Mouse (Mus musculus) megakaryocyte, embryonic 14.5 days (primary cell): ENCODE results near the gene Pkp3. TPM values are rescaled to one million over a fixed set of nuclear protein-coding genes. Genes with fewer than 3 reads are reported as not detected.
A peak's percentile ranks its signal among the peaks of the same experiment; 100 is the strongest.

Experiments used
- H3K27me3 ChIP-seq: replicated peaks from 2 replicates; pipeline ENCODE3; 2012; ENCODE audit warnings: inconsistent platforms
- H3K36me3 ChIP-seq: replicated peaks from 2 replicates; pipeline ENCODE3; 2012; ENCODE audit warnings: low read length, inconsistent platforms, mixed read lengths
- H3K4me1 ChIP-seq: 2 replicates; pipeline ENCODE4 v1.6.1; 2012; ENCODE audit warnings: inconsistent platforms
- H3K4me3 ChIP-seq: replicated peaks from 2 replicates; pipeline ENCODE3; 2012; ENCODE audit warnings: moderate library complexity, mild to moderate bottlenecking, inconsistent platforms
- H3K9me3 ChIP-seq: 2 replicates; pipeline ENCODE4 v1.6.1; 2012; ENCODE audit warnings: inconsistent platforms
- FLI1 ChIP-seq: IDR thresholded peaks from 2 replicates; pipeline ENCODE4 v1.6.1; 2012; ENCODE audit warnings: low read length, inconsistent platforms, mixed read lengths
- GATA1 ChIP-seq: IDR thresholded peaks from 3 replicates; pipeline ENCODE4 v1.6.1; 2012; ENCODE audit warnings: mixed read lengths, low read length, inconsistent platforms, borderline replicate concordance
- polyA plus RNA-seq: library from polyadenylated mRNA; stranded (reverse); fragments of >175 nt; gene quantifications from 2 replicates; pipeline ENCODE4 v1.2.3, GENCODE M21; 2012; ENCODE audit warnings: low replicate concordance; ENCODE audit not compliant: insufficient read depth

Pkp3 gene
- polyA plus RNA-seq, 1 experiment: 3.0 TPM

DNA sequence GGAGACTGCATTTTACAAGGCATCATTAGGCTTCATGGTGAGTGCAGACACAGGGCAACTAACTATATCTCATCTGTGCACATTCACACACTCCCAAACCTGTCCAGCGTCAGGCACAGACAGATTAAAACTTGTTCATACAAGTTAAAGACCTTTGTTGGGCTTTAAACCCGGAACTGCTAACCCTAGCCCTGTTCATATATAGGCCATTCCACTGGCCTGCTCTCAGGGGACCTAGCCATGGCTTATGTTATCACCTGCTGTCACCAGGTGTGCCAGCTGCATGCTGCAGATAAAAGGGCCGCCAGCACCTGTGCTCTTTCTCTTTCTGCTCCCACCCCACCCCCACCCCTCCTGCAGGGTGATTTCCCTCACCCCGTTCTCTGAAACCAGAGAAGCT, 35.5 kb upstream of the Pkp3 start:
- Histone ChIP-seq H3K27me3 (no peaks in the 10 kb centered on the region), H3K36me3 (peaks cover 4% of the 10 kb centered on the region), H3K4me3 (no peak overlapping the region), H3K9me3 (peaks cover 7% of the 10 kb centered on the region; the same call in 1 of the 2 replicates), H3K4me1 (peaks cover 86% of the 10 kb centered on the region)
- TF ChIP-seq FLI1 (no peak), GATA1 (no peak)

- Histone ChIP-seq H3K4me3 (peak overlapping the region; percentile 92), H3K27me3 (no peaks in the 10 kb centered on the region), H3K4me1 (peaks cover 76% of the 10 kb centered on the region), H3K9me3 (no peaks in the 10 kb centered on the region), H3K36me3 (no peaks in the 10 kb centered on the region)
- TF ChIP-seq FLI1 (no peak), GATA1 (peak; percentile 98)
These were observed 31.0 kb upstream of the Pkp3 start for GRCm38 (mm10) chr7:141046931-141047580.

DNA sequence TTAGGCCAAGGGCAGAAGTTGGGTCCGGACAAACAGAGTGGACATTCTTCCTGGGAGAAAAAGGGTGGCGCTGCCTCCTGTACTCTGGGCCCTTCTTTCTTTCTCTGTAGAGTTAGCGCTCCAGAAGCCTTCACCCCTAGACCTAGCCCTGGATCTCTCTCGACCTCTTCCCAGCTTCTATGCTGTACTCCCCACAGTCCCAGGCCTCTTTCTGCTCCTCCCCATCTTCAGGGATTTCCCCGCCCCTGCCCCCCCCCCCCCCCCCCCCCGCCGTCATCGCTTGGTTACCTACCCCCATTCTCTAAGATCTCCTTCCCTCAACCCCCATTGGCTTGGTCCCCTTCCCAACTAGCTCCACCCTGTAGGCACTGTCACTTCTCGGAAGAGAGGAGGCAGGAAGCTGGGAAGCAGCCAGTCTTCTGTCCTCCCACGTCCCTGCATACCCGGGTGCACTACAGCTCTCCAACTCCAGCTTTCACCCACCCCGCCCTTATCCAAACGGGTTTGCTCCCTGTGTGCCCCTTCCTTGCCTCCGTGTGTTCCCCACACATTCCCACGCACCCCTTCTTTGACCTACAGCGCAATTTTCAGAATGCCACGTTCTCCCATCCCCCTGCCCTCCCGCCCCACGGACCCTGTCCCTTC, 30.3 kb upstream of the Pkp3 start:
- Histone ChIP-seq H3K4me1 (peaks cover 73% of the 10 kb centered on the region), H3K27me3 (no peaks in the 10 kb centered on the region)
- TF ChIP-seq GATA1: no peak
- TF ChIP-seq FLI1: no peak

GRCm38 (mm10) chr7:141048226-141049218, 29.5 kb upstream of the Pkp3 start:
- Histone ChIP-seq H3K36me3 (no peaks in the 10 kb centered on the region), H3K9me3 (no peaks in the 10 kb centered on the region), H3K4me3 (peak overlapping the region; percentile 92), H3K27me3 (no peaks in the 10 kb centered on the region), H3K4me1 (peaks cover 70% of the 10 kb centered on the region)
- no peak; the same call in 2 of the 3 replicates for TF ChIP-seq GATA1
- TF ChIP-seq FLI1: no peak

More for the DNA sequence above, 30.3 kb upstream of the Pkp3 start:
- Histone ChIP-seq H3K9me3 (no peaks in the 10 kb centered on the region), H3K4me3 (peak overlapping the region; percentile 92), H3K36me3 (no peaks in the 10 kb centered on the region)

DNA sequence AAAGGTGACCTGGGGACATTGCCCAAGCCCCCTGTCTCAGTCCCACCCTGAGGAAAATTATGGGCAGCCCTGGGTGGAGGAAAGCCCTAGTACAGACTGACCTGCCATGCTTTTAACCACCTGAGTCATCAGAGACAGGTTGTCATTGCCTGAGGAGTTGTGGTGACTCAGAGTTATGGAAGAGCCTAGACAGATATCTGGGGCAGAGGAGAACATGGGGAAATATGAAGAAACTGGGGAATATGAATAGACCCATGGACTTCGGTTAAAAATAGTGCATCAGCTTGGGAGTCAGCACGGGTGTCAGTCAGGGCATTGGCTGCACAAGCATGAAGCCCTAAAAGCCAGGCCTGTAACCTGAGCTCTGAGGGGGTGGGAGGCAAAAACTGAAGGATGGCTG, 28.7 kb upstream of the Pkp3 start:
- Histone ChIP-seq H3K27me3 (peaks cover under 1% of the 10 kb centered on the region), H3K36me3 (no peaks in the 10 kb centered on the region), H3K9me3 (no peaks in the 10 kb centered on the region), H3K4me1 (peaks cover 66% of the 10 kb centered on the region), H3K4me3 (peak overlapping the region; percentile 9)
- TF ChIP-seq FLI1 (no peak), GATA1 (no peak)

GRCm38 (mm10) chr7:141051060-141051685, 26.8 kb upstream of the Pkp3 start:
- peaks cover 3% of the 10 kb centered on the region for H3K27me3 ChIP-seq
- TF ChIP-seq GATA1 (no peak), FLI1 (no peak)

DNA sequence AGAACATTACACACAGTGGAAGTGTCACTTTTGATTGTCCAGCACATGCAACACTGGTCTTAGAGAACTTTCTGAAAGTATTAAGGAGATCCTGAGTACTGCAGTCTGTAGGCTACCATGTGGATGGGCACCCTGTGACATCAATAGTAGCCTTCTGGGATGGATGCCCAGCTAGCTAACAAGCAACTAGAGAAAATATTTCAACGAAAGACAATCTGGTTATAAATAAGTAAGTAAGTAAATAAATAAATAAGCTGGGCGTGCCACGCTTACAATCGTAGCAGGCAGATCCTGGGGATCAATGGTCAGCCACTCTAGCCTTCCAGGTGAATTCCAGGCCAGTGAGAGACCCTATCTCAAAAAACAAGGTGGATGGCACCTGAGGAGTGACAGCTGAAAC, 26.0 kb upstream of the Pkp3 start:
- no peak for TF ChIP-seq FLI1
- H3K27me3 ChIP-seq: peaks cover 3% of the 10 kb centered on the region
- H3K9me3 ChIP-seq: peaks cover 12% of the 10 kb centered on the region
- H3K36me3 ChIP-seq: peaks cover 4% of the 10 kb centered on the region
- peaks cover 54% of the 10 kb centered on the region for H3K4me1 ChIP-seq
- H3K4me3 ChIP-seq: no peak overlapping the region

More at GRCm38 (mm10) chr7:141051060-141051685, 26.8 kb upstream of the Pkp3 start:
- Histone ChIP-seq H3K4me3 (no peak overlapping the region), H3K4me1 (peaks cover 54% of the 10 kb centered on the region), H3K9me3 (peaks cover 8% of the 10 kb centered on the region), H3K36me3 (peaks cover 4% of the 10 kb centered on the region)

GRCm38 (mm10) chr7:141052421-141052820, 25.6 kb upstream of the Pkp3 start:
- TF ChIP-seq FLI1: no peak
- TF ChIP-seq GATA1: no peak
- Histone ChIP-seq H3K4me3 (no peak overlapping the region), H3K9me3 (peaks cover 12% of the 10 kb centered on the region), H3K36me3 (peaks cover 4% of the 10 kb centered on the region), H3K4me1 (peaks cover 54% of the 10 kb centered on the region), H3K27me3 (peaks cover 3% of the 10 kb centered on the region)

GRCm38 (mm10) chr7:141055785-141056184, 22.2 kb upstream of the Pkp3 start:
- no peak for TF ChIP-seq FLI1
- TF ChIP-seq GATA1: no peak
- peaks cover 4% of the 10 kb centered on the region for H3K36me3 ChIP-seq
- peaks cover 12% of the 10 kb centered on the region for H3K9me3 ChIP-seq
- peaks cover 58% of the 10 kb centered on the region for H3K4me1 ChIP-seq
- H3K27me3 ChIP-seq: peaks cover 13% of the 10 kb centered on the region
- no peak overlapping the region for H3K4me3 ChIP-seq
